Mouse (Mus musculus) megakaryocyte, adult 5-6 weeks (primary cell): ENCODE data around the gene Sez6. TPM values are rescaled to one million over a fixed set of nuclear protein-coding genes. Genes with fewer than 3 reads are reported as not detected.

Experiments used
- ATAC-seq: 2 replicates; pipeline ENCODE4 v1.8.0; 2016; ENCODE audit warnings: mild to moderate bottlenecking, inconsistent platforms; ENCODE audit not compliant: poor library complexity, severe bottlenecking
- total RNA-seq, 2 experiments: library from RNA; stranded (forward) in 1 of 2; stranded (reverse) in 1 of 2; fragments of 153-499, 151-499 nt in 1 of 2; fragments of 221-1000, 200-1000 nt in 1 of 2; gene quantifications; 2 replicates each; pipeline versions ENCODE4 v1.2.3 to v1.2.4; 2015 to 2017

Gene Sez6
- total RNA-seq, 2 experiments from 2014 or later: not detected

DNA sequence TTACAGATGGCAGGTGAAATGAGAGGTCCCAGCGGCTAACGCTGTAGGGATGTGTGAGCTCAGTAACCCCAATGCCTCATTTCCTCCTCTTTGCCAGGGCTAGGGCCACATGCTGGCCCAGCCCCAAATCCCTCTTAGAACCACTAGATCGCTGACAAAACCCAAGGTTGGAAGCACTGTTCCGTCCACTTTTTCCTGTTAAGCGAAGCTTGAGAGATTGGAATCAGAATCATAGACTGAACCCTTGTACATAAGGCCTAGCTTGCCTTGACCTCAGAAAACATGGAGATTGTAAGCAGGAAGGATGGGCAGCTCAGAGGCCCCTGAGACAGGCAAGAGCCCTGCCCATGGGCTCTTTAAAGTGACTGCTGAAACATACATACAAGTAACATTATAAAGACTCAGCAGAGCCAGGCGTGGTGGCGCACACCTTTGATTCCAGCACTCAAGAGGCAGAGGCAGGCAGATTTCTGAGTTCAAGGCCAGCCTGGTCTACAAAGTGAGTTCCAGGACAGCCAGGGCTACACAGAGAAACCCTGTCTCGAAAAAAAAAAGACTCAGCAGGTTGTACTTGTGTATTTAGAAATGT lies 48.7 kb downstream of the Sez6 start:
- no peak for ATAC-seq

DNA sequence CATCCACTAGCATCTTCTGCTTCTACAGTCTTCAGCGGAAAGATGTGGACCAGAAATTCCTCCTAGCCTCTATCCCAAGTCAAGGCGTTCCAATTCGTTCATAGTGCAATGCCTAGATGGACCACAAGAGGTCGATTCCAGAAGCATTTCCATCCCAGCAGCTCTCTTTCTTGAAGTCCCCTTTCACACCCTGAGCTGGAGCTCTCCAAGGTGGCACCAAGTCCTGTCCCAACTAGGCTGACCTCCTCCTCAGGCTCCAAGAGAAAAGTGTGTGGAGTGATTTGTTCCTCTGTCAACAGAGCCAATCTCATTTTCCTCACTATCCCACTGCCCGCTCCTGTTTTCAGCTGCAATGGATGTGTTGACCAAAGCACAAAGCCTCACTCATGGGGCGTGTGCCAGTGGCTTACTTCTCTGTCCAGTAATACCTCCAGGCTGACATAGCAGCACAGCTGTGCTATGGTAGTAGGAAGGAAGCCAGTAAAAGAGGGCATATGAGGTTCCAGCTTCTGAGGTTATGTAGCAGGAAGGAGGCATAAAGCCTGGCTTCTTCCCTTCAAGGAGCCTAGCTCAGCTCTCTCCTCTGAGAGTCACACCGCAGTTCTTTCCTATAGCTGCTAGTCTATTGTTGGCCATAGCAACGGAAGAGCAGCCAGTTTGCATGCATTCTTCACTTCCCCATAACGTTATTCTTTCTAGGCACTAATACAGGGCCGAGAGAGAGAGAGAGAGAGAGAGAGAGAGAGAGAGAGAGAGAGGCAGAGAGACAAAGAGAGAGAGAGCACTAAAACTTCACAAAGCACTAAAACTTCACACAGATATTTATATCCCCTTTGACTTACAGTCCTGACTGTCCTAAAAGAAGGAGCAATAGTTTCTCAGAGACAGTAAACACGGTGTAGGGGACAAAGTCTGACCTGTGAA lies 49.9 kb downstream of the Sez6 start:
- no peak for ATAC-seq

DNA sequence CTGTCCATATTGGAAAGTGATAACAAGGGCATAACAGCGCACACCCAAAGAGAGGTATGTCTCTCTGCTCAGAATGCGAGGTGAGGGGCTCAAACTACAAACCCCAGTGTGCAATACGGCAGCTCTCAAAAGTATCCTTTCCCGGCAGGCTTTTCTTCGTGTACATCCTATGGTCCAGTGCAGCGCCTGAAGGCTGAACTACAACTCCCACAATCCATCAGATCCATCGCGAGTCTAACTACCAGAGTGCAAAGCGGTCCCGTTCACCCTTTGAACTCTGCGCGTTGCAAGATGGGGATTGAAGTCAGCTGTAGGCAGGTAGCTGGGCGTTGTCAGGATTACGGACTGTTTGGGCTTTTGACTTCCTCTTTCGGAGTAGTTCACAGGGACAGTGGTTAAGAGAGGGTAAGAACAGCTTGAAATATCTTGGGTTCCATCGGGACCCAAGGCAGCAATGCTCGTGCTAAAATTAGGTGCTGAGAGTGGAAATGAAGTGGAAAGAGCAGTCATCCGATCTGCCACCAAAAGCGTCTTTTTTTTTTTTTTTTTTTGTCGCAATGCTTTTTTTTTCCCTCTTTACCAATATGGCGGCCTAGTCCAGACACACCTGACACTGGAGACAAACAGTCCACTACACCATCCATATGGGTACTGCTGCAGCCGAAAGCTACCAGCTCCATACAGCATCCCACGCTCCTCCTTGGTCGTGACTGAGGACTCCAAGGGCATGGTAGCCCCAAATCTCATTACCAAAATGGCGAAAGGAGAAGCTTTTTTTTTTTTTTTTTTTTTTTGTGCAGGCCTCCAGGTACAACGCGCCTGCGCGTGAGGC lies 51.2 kb downstream of the Sez6 start:
- ATAC-seq: peak; percentile 78

DNA sequence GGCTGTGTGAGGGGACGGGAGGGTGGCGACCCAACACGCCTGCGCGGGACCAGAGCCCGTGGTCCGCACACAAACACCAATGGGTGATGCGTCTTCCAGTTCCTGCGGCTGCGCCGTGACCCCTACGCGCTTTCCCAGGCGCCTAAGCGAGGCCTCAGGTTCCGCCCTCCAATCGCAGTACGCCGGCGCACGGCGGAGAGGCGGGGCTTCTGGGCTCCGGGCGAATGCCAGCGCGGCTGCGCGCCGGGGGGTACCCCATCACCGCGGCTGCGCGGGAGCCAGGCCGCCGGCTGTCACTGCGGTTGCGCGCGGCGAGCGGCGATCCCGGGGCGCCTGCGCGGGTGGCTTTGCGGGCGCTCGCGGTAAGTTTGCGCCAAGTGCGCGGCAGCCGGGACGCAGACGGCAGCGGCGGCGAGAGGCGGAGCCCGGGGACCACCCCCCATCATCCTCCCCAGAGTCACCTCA lies 51.9 kb downstream of the Sez6 start, which contains the start of gene Phf12:
Gene Phf12, plus strand, starts transcription at position 314 of the 465 bp plus-strand sequence.
- ATAC-seq: peak; percentile 80

DNA sequence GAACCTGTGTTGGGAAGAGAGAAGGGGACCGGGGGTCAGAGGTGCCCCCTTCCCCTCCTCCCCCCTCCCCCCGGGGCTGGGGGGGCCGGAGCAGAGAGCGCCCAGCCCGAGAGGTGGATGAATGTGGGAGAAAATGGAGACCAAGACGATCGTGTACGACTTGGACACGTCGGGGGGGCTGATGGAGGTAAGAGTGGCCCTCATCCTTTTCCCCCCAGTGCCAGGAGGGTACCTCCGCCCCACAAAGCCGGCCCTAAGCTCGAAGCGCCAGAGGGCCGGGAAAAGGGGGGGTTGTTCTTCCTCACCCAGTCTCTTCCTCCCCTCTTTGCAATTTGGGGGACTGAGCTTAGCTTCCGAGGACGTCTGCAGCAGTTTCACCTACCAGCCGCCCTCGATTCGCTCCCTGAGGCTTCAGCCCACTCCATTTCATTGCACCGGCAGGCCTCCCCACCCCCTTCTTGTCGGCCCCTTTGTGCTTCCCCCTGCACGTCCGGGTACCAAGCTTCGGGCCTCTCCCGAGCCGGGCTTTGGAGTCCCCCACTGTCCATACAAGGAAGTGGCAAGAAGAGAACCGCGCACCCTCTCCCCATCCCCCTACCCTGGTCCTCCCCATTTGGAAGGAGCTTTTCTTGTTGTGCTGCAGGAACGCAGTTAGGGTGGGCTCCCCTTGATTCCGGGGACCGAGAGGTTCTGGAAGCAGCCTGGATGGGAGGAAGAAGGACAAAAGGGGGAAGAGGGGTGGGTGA lies 52.8 kb downstream of the Sez6 start:
- no peak for ATAC-seq

DNA sequence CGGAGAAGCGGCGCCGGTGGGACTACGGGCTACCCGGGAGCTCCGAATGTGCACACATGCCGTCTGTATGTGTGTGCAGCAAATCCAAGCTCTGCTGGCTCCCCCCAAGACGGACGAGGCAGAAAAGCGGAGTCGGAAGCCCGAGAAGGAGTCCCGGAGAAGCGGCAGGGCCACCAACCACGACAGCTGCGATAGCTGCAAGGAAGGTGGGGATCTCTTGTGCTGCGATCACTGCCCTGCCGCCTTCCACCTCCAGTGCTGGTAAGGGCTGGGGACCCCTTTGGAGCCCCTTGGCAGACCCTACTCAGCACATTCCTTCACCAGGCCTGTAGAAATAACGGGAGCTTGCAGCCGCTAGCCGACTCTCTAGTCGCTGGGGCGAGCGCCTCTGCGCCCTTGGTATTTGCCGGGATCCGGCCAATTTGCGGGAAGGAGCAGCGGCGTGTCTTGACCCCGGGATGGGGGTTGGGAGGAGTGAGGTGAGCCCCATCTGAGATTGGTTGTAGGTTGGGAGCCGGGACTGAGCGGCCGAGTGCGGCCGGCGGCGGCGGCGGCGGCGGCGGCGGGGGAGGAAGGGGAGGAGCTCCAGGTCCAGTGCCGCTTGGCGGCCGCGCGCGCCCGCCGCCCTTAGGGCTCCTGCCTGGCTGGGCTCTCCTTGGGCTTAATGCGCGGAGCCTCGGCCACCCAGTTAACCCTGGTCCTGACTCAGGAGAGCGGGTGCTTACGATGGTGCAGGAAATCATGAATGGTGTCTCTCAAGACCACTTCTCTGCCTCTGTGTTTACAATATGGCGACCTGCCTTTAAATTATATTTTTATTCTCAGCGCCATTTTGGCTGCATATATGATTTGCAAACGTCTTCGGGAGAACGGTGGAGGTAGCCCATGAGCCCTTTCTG lies 53.6 kb downstream of the Sez6 start:
- no peak for ATAC-seq

DNA sequence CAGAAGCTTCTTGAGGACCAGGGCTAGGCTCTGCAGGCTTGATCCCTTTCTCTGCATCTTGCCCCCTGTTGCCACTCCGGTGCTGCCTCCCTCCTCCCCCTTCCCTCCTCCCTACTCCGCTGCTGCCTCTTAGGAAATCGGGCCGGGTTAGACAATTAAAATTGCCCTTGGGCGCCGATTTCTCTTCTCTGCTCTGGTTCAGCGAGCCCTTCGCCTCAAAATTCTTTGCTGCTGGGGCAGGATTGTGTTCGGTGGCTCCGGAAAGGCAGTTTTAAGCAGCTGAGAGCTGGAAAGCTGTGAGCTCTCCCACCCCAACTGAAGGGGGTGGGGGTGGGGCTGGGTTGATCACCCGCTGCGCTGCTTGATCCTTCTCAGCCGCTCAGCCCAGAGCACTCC lies 54.2 kb downstream of the Sez6 start:
- no peak for ATAC-seq

DNA sequence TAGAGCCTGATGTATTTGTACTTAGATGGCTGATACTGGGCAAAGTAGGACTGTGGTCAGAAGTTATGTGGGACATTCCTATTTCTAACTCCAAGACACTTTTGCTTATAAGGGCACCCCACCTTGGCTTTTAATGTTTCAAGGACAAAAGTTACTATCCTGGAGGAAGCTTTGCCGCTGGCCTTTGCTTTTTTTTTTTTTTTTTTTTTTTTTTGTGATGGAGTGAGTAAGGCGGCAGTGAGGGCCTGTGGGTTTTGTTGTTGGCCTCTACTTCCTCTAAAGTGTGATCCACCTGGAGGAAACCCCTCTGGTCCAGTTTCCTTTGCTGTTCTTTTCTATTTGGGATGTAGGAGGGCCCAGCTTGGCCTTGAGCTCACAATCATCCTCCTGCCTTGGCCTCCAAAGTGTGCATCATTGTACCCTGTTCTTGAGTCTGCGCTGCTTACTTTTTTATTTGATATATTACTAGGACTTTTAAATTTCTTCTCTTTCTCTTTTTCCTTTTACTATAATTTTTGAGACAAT lies 55.0 kb downstream of the Sez6 start:
- no peak for ATAC-seq

DNA sequence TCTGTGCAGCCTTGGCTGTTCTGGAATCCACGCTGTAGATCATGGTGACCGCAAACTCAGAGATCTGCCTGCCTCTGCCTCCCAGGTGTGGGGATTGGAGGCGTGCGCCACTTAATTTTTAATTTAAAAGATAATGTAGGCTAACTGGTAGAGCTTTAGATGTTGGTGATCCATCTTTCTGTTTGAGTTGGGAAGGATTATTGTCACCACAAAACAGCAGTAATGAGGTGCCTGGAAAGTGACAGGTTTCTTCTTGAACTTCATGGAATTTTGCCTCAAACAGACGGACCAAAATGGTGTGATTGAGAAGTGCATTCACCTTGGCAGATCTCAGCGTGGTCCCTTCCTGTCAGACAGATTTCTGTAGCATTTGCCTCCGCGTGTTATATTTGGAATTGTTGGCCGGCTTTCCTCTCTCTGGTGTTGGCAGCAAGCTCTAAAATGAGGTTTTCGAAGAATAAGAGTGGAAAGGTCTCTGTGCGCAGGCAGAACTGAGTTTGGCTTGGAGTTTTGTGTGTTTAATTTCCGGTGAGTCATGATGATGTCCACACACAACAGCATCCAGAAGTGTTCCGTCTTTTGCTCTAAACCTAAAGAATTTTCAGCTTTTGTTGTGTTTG lies 58.6 kb downstream of the Sez6 start:
- ATAC-seq: no peak

DNA sequence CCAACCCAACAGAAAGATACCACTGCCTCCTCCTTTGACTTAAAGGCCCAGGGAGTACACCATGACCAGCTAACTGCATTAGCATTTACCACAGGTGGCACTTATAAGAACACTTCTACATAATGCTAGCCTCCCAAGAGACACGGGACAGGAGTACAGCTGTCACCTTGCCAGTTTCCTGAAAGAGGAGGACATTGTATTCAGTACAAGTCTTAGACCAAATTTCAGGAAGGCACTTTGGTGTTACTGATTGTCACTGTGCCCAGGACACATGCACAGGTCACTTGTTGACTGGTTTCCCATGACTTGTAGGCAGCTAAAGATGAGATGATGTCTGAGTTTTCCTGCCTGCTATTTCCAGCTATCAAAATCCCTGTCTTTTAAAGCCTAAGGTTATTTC lies 65.0 kb downstream of the Sez6 start:
- no peak for ATAC-seq

DNA sequence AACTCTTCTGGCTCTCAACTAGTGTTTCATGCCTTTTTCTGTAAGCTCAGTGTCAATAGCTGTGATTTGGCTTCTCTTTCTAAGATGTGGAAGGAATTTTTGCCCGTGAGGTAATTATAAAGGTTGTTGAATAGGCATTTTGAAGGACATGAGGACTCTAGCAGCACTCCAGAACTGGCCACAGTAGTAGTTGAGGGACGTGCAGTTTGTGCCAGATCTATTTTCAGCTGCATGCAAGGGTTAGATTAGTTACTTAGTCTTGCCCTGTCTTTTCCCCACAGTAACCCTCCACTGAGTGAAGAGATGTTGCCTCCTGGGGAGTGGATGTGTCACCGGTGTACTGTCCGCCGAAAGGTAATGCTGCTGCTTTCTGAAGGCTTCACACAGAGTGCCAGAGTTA lies 75.8 kb downstream of the Sez6 start:
- no peak for ATAC-seq

DNA sequence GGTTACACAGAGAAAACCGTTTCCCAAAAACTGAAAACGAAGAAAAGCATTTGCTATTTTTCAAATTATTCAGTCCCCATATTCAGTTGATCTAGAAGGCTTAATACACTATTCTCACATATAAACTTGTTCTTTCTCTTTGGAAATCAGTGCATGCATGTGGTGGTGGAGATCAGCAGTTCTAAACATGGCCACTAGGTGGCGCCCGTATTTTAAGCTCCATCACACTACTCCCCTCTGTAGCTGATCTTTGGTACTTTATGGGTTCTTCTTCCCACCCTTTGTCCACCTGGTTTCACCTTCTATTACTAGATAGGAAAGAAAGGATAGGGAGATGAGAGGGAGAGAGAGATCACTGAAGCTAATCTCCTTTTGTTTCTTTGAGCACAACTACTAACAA lies 89.1 kb downstream of the Sez6 start:
- peak; percentile 77 for ATAC-seq

DNA sequence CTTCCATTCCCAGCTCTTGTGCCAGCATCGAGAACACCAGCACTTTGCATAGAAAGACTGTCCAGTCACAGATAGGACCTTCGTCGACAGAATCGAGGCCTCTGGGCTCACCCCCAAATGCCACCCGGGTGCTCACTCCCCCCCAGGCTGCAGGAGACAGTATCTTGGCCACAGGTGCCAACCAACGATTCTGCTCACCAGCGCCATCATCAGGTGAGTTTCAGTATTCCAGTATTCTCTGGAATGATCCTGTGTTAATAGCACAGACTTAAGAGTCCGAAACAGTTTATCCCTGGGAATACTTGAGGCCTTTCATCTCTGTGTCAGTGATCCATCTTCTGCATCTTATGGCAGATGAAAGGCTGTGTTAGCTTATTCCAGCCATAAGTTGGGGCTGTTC lies 93.0 kb downstream of the Sez6 start:
- no peak; the same call in 1 of the 2 replicates for ATAC-seq

Other genes starting within 250 kb of the Sez6 start
- gene Nufip2, start 244.6 kb upstream of the Sez6 start, total RNA-seq (2015): 64.0 and 69.6 TPM in 2 replicates
- 75.2 and 90.1 TPM in 2 replicates for gene Nufip2, start 244.6 kb upstream of the Sez6 start, total RNA-seq (2017)
- not detected in 2 replicates for gene Cryba1, start 205.5 kb upstream of the Sez6 start, total RNA-seq (2015)
- gene Cryba1, start 205.5 kb upstream of the Sez6 start, total RNA-seq (2017): not detected in 2 replicates
- 14.0 and 21.5 TPM in 2 replicates for gene Myo18a, start 167.6 kb upstream of the Sez6 start, total RNA-seq (2015)
- gene Myo18a, start 167.6 kb upstream of the Sez6 start, total RNA-seq (2017): 69.7 and 84.8 TPM in 2 replicates
- not detected in 2 replicates for gene Gm10277, start 143.1 kb upstream of the Sez6 start, total RNA-seq (2015)
- 0.40 TPM in 1 of 2 replicates, not detected in the other for gene Gm10277, start 143.1 kb upstream of the Sez6 start, total RNA-seq (2017)
- not detected in 2 replicates for gene Pipox, start 36.7 kb upstream of the Sez6 start, total RNA-seq (2015)
- gene Pipox, start 36.7 kb upstream of the Sez6 start, total RNA-seq (2017): not detected in 2 replicates
- 51.2 and 64.5 TPM in 2 replicates for gene Phf12, start 52.0 kb downstream of the Sez6 start, total RNA-seq (2015)
- gene Phf12, start 52.0 kb downstream of the Sez6 start, total RNA-seq (2017): 21.0 and 26.3 TPM in 2 replicates
- gene Dhrs13, start 101.5 kb downstream of the Sez6 start, total RNA-seq (2015): 4.8 and 5.6 TPM in 2 replicates
- 3.5 and 5.3 TPM in 2 replicates for gene Dhrs13, start 101.5 kb downstream of the Sez6 start, total RNA-seq (2017)
- 82.9 and 91.4 TPM in 2 replicates for gene Flot2, start 107.1 kb downstream of the Sez6 start, total RNA-seq (2015)
- gene Flot2, start 107.1 kb downstream of the Sez6 start, total RNA-seq (2017): 140 and 141 TPM in 2 replicates
- 14.1 and 19.2 TPM in 2 replicates for gene Eral1, start 149.6 kb downstream of the Sez6 start, total RNA-seq (2015)
- gene Eral1, start 149.6 kb downstream of the Sez6 start, total RNA-seq (2017): 20.9 and 22.1 TPM in 2 replicates
- gene Fam222b, start 163.9 kb downstream of the Sez6 start, total RNA-seq (2015): 24.0 and 28.2 TPM in 2 replicates
- 8.5 and 9.1 TPM in 2 replicates for gene Fam222b, start 163.9 kb downstream of the Sez6 start, total RNA-seq (2017)
- 1.3 TPM in 2 replicates for gene Traf4, start 234.8 kb downstream of the Sez6 start, total RNA-seq (2015)
- 0.51 and 2.2 TPM in 2 replicates for gene Traf4, start 234.8 kb downstream of the Sez6 start, total RNA-seq (2017)
- 2.4 and 8.6 TPM in 2 replicates for gene Nek8, start 245.9 kb downstream of the Sez6 start, total RNA-seq (2015)
- gene Nek8, start 245.9 kb downstream of the Sez6 start, total RNA-seq (2017): 2.1 and 6.9 TPM in 2 replicates
- 0.76 and 2.8 TPM in 2 replicates for gene Tlcd1, start 245.9 kb downstream of the Sez6 start, total RNA-seq (2015)
- gene Tlcd1, start 245.9 kb downstream of the Sez6 start, total RNA-seq (2017): 1.0 and 1.3 TPM in 2 replicates